Mouse (Mus musculus): ENCODE measurements around the gene B4galnt3. TPM values are rescaled to one million over a fixed set of nuclear protein-coding genes. Genes with fewer than 3 reads are reported as not detected.

Gene B4galnt3
- not detected for polyA plus RNA-seq (2014; fragmentation: Illumina TruSeq; extraction: RNeasy Lipid Tissue Mini Kit (QIAGEN cat#74804))

DNA sequence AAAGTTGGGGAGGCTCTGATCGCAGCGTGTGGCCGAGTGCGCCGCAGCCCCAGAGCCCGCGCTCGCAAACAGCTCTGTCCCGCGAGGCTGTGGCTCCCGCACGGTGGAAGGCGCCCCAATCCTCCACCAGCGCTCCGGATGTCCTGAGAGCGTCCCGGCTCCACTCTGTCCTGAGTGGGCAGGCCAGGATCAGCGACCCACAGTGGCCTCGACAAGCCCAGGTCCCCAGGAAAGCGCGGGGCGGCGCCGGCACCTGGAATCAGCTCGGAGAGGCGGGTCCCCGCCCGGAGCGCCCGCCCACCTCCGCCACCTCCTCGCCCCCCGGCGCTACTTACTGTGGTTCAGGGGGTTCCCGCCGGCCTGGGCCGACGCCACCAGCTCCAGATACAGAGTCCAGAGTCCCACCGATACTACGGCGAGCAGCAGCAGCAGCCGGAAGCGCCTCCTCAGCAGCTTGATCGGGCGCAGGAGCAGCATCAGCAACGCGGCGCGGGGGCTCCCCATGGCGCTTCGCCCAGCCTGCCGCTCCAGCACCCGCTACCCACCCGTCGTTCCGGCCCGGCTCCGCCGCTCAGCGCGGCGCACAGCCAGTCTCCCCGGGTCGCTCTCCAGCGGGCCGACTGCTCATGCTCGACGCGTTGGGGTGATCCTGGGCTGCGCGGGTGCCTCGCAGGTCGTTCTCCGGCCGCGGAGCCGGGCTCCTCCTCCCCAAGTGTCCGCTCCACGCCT lies at the start of gene B4galnt3, which contains the start of gene D330020A13Rik:
Gene B4galnt3 (minus strand): TSS at position 504 of the 729 bp plus-strand sequence.
Gene D330020A13Rik (plus strand): TSS at position 309 of the 729 bp plus-strand sequence.

Other genes starting within 250 kb of the B4galnt3 start
- 1.7 TPM for gene Ninj2, start 201.2 kb downstream of the B4galnt3 start, polyA plus RNA-seq (2014; fragmentation: Illumina TruSeq; extraction: RNeasy Lipid Tissue Mini Kit (QIAGEN cat#74804))
- not detected for gene D330020A13Rik, start 195 bp downstream of the B4galnt3 start, polyA plus RNA-seq (2014; fragmentation: Illumina TruSeq; extraction: RNeasy Lipid Tissue Mini Kit (QIAGEN cat#74804))
- gene Kdm5a, start 69.6 kb upstream of the B4galnt3 start, polyA plus RNA-seq (2014; fragmentation: Illumina TruSeq; extraction: RNeasy Lipid Tissue Mini Kit (QIAGEN cat#74804)), result 141 TPM
- 14.1 TPM for gene Ccdc77, start 69.8 kb upstream of the B4galnt3 start, polyA plus RNA-seq (2014; fragmentation: Illumina TruSeq; extraction: RNeasy Lipid Tissue Mini Kit (QIAGEN cat#74804))
- gene Il17ra, start 168.7 kb upstream of the B4galnt3 start, polyA plus RNA-seq (2014; fragmentation: Illumina TruSeq; extraction: RNeasy Lipid Tissue Mini Kit (QIAGEN cat#74804)), result 7.0 TPM
- not detected for gene Tmem121b, start 199.2 kb upstream of the B4galnt3 start, polyA plus RNA-seq (2014; fragmentation: Illumina TruSeq; extraction: RNeasy Lipid Tissue Mini Kit (QIAGEN cat#74804))
- 3.8 TPM for gene Hdhd5, start 236.8 kb upstream of the B4galnt3 start, polyA plus RNA-seq (2014; fragmentation: Illumina TruSeq; extraction: RNeasy Lipid Tissue Mini Kit (QIAGEN cat#74804))

Measured in ovary, adult 10 weeks (tissue).